In genomic region chr17:62417584-62417983, GRCm38 (mm10) we compare ENCODE assay signal across 16 mouse cellular contexts.
"Had no signal": no experiment of that assay in that cellular context is flagged by ENCODE, and none has a peak within 500 bp of the region (broad histone marks: within the 10 kb centered on the region; RNA-seq: fewer than 3 reads in every experiment).

No protein-coding gene starts in this region.

- ATAC-seq: liver, postnatal 0 days; lung, postnatal 0 days; midbrain, embryonic 13.5 days; midbrain, embryonic 16.5 days had no signal

- DNase-seq: kidney, adult 9 months; kidney, postnatal 14 days; kidney, postnatal 4 days; left cerebral cortex, postnatal 4 days; liver, postnatal 0 days; lung, embryonic 14.5 days; thymus, adult 18-20 months; thymus, postnatal 25 days had no signal

- H3K4me1 ChIP-seq: limb, embryonic 12.5 days; limb, embryonic 15.5 days; midbrain, embryonic 13.5 days had no signal

- H3K27ac ChIP-seq: limb, embryonic 12.5 days; limb, embryonic 15.5 days; liver, embryonic 14.5 days; macrophage; midbrain, embryonic 13.5 days had no signal

- H3K4me3 ChIP-seq: limb, embryonic 12.5 days; limb, embryonic 15.5 days; midbrain, embryonic 13.5 days had no signal

- H3K9ac ChIP-seq: limb, embryonic 12.5 days; limb, embryonic 15.5 days; liver, embryonic 14.5 days; liver, postnatal 0 days; lung, embryonic 14.5 days; midbrain, embryonic 13.5 days had no signal

- H3K4me2 ChIP-seq: limb, embryonic 12.5 days; limb, embryonic 15.5 days; liver, embryonic 11.5 days; lung, embryonic 14.5 days; midbrain, embryonic 13.5 days had no signal

- H3K36me3 ChIP-seq: limb, embryonic 12.5 days; limb, embryonic 15.5 days; midbrain, embryonic 13.5 days had no signal

- H3K27me3 ChIP-seq: limb, embryonic 12.5 days; limb, embryonic 15.5 days; midbrain, embryonic 13.5 days had no signal

- H3K9me3 ChIP-seq: limb, embryonic 12.5 days; limb, embryonic 15.5 days; midbrain, embryonic 13.5 days had no signal
